Mouse (Mus musculus): ENCODE results near the gene Cyp2c54.
"Not testable (repeated sequence)": the region's sequence is repeated elsewhere in the genome, so short reads cannot be mapped to it uniquely, and the experiment has no call there.

DNA sequence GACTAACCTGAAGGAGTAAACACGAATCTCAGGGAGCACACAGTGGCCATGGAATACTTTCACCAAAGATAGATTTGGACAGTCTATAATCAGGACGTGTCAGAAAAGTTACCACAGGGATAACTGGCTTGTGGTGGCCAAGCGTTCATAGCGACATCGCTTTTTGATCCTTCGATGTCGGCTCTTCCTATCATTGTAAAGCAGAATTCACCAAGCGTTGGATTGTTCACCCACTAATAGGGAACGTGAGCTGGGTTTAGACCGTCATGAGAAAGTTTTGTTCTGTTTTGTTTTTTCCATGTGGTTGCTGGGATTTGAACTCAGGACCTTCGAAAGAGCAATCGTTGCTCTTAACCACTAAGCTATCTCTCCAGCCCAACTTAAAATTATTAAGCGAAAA, 46.0 kb upstream of the Cyp2c54 start:
- not testable (repeated sequence) for TF ChIP-seq MYOG (IDR thresholded peaks at IDR 0.05; ENCODE audit: control insufficient read depth in 1 of 3, insufficient read depth in 1 of 3, insufficient read length in 2 of 3, low read depth in 2 of 3); POLR2A (IDR thresholded peaks at IDR 0.05; ENCODE audit: insufficient read length, low read depth); POLR2AphosphoS2 (IDR thresholded peaks at IDR 0.05; ENCODE audit: insufficient read length, low read depth); USF1 (IDR thresholded peaks at IDR 0.05; ENCODE audit: low read depth); TCF3 (IDR thresholded peaks at IDR 0.05; ENCODE audit: insufficient read length, low read depth); CEBPB (IDR thresholded peaks at IDR 0.05; ENCODE audit: insufficient read depth, poor library complexity, severe bottlenecking); E2F4 (IDR thresholded peaks at IDR 0.05; ENCODE audit: insufficient read depth); MAX (IDR thresholded peaks at IDR 0.05; ENCODE audit: low read depth); SRF (IDR thresholded peaks at IDR 0.05; ENCODE audit: control insufficient read depth, insufficient read length, low read depth); REST (IDR thresholded peaks at IDR 0.05; ENCODE audit: insufficient read depth, insufficient read length)
